Mouse (Mus musculus): Measurements from ENCODE around the gene Fam24a. TPM values are rescaled to one million over a fixed set of nuclear protein-coding genes. Genes with fewer than 3 reads are reported as not detected.

Fam24a gene
- not detected for total RNA-seq (2023)

DNA sequence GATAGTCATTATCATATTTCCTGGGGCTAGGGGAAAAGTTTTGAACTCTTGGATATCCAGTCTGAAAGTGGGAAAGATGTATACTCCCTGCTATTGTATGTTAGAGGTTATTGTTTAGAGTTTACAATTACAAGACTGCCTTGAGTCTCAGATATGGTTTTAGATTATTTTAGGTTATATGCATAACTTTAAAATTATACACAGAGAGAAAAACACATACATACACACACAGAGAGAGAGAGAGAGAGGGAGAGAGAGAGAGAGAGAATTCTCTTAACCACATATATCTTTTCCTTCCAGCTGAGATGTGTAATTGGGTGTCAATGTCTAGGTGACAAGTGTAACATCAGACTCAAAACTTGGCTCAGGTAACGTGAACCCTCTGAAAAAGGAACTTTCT lies at the start of gene Fam24a:
TSS of gene Fam24a (plus strand) at position 301 of the 400 bp plus-strand sequence.

DNA sequence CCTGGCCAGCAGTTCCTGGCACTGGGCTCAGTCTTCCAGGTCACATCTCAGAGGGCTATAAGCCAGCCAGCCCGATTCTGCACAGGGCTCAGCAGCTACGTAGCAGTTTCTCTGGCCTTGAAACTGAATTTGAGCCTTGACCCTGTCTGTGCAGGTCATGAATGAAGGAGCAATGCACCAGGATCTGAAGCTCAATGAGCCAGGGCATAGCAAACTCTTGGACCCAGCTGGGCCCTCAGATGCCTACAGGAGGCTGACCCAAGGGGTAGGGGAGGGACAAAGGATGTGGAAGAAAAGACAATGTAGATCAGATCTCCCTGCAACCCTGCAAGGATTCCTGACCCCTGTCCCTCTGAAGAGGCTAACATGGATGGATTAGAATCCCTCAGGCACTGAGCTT lies 11.5 kb upstream of the Fam24a start, which contains the start of gene Cuzd1:
TSS of gene Cuzd1 (minus strand) at position 101 of the 400 bp plus-strand sequence.

DNA sequence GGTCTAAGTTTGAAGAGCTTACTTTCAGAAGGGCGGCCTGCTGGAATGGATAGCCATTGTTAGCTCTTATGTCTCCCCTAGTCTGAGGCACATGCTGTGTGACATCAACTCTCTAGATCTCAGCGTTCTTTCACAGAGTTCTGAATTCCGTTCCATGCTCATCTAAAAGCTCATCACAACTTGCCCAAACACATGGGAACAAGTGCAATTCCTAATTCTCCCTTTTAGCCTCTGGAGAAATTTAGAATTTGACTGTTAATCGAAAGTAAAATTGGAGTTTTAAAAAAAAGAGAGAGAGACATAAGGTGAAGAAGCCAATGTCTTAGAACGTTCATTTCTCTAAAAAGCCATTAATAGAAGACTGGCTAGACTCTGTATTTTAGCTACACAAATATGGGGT lies 4.2 kb upstream of the Fam24a start, which contains the start of gene Fam24b:
TSS of gene Fam24b (minus strand) at position 101 of the 400 bp plus-strand sequence.

DNA sequence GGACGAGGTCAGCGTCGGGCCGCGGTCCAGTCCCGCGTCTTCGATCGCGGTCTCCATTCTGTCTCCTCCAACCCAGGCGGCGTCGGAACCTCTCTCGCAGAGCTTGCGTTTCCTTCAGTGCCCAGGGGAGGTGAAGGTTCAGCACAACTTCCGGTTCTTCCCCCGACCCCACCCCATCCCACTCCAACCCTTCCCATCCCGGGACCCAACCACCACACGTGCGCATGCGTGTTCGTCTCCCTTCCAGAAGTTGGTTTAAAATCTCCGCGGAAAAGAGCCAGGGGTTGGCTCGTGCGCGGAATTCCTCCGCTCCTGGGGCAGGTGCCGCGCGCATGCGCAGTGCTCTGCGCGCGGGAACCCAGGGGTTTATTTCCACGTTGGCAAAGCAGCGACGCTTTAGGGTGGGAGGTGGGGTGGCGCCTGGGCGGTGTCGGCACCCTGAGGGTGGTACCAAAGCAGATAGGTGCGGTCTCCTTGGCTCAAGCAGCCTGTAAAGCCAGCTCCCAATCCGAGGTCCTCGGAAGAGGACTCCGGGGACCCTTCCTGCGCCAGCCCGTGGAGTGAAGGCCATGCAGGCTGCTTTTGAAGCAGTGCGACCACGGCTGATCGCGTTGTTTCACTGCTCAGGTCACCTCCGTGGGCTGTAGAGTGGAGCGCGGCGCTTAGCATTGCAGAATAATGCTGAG lies 29.1 kb downstream of the Fam24a start, which contains the start of gene 2310057M21Rik:
TSS of gene 2310057M21Rik (minus strand) at position 145 of the 686 bp plus-strand sequence.

DNA sequence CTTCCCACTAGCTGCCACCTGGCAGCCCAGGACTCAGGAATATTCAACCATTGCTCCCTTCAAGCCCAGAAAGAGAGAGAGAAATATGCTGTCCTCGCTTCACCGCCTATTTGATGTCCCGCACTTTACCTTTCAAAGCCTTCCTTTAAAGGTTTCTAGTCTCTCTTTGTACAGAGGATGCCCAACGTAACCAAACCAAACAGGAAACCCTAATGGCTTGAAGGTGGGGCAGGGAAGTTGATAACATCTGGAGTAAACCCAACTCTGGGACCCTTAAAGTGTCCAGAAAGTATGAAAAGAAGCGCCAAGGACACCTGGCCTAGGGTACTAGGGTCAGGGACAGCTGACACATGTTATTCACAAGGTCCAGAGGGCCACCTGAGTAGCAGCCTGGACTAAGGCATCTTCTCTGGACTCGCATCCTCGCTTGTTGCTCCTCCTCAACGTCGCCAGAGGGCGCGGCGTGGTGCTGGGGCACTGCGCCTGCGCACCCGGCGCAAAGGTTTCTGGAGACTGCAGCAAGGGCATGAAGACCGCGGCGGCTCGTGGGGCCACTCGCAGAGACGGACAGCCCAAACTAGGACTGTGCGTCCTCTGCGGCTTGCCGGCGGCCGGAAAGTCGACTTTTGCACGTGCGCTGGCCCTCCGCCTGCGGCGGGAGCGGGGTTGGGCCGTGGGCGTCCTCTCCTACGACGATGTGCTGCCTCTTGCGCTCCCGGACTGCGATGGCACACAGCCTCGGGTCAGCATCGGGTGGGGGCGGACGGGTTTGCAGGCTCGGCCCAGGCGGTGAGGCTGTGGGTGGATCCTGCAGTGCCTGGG lies 37.2 kb downstream of the Fam24a start, which contains the start of gene Pstk:
TSS of gene Pstk (plus strand) at position 494 of the 822 bp plus-strand sequence.

Other genes with a start within 250 kb of the Fam24a start
- gene 4933402N03Rik, start 187.6 kb upstream of the Fam24a start, total RNA-seq (2023): not detected
- gene 5430419D17Rik, start 159.5 kb upstream of the Fam24a start, total RNA-seq (2023): not detected
- gene Cuzd1, start 11.6 kb upstream of the Fam24a start, total RNA-seq (2023): not detected
- not detected for gene Fam24b, start 4.3 kb upstream of the Fam24a start, total RNA-seq (2023)
- gene 2310057M21Rik, start 28.9 kb downstream of the Fam24a start, total RNA-seq (2023): 10 to 100 TPM; 14.9 to 20.0 TPM
- 10 to 100 TPM; 20.5 to 25.3 TPM for gene Pstk, start 37.3 kb downstream of the Fam24a start, total RNA-seq (2023)
- gene Ikzf5, start 76.7 kb downstream of the Fam24a start, total RNA-seq (2023): 10 to 100 TPM; 64.2 to 72.1 TPM
- gene Acadsb, start 76.7 kb downstream of the Fam24a start, total RNA-seq (2023): 10 to 100 TPM; 17.6 to 24.8 TPM
- gene Hmx3, start 209.0 kb downstream of the Fam24a start, total RNA-seq (2023): not detected
- gene Hmx2, start 214.9 kb downstream of the Fam24a start, total RNA-seq (2023): not detected
- 10 to 100 TPM; 56.0 to 64.3 TPM for gene Bub3, start 226.4 kb downstream of the Fam24a start, total RNA-seq (2023)